Mouse (Mus musculus): ENCODE data around the gene Mfn1. TPM values are rescaled to one million over a fixed set of nuclear protein-coding genes. Genes with fewer than 3 reads are reported as not detected.

Gene Mfn1
- polyA plus RNA-seq, 1 experiment from 2014 or later = 22.1 TPM

DNA sequence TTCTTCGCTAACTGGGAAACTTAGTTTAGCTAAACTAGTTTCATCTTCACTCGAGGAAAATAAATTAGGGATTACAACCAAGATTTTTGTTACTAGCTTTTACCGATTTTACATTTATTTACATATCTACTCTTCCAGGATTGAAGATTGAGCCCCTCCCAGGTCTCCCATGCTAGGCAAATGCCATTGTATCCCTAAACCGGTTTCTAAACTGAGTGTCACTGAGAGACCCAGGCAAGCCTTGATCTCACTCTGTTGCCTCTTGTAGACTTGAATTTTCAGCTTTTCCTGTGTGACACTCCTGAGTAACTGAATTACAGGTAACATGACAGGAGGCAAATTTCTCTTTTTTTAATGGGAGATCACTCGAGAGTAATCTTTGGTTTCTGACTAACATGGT lies 776 bp downstream of the Mfn1 start:
- peak overlapping the region; percentile 94 for H3K4me3 ChIP-seq
- peaks cover 11% of the 10 kb centered on the region; the same call in 1 of the 2 replicates for H3K9me3 ChIP-seq (replicated peaks)
- peaks cover 10% of the 10 kb centered on the region for H3K4me1 ChIP-seq
- 16% methylated on average over 5 of the region's 5 CpGs for WGBS
- peak overlapping the region; percentile 86; the same call in 1 of the 2 replicates for H3K27ac ChIP-seq (replicated peaks)
- DNase-seq (ENCODE audit: low spot score) = no peak
- H3K27me3 ChIP-seq (ENCODE audit: low read depth, poor library complexity, severe bottlenecking) = no peaks in the 10 kb centered on the region
- H3K36me3 ChIP-seq = peaks cover 32% of the 10 kb centered on the region

DNA sequence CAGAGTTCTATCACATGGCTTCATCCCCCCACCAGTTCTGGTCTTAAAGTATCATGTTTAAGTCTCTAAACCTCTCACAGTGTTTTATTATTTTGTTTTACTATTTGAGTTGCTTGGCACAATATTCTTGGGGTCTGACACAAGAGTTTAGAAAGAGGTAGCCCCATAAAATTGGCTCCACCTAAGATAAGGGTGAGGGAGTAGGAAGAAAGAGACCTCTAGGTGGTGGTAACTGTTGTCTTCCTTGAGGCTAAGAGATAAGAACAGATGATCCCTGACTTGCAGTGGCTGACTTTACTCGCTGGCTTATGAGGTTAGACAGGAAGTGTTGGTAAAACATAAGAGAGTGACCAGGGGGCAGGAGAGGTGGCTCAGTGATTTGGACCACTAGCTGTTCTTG lies 6.4 kb downstream of the Mfn1 start:
- Histone ChIP-seq H3K27ac (replicated peaks) (no peak overlapping the region), H3K9me3 (replicated peaks) (no peaks in the 10 kb centered on the region), H3K36me3 (peaks cover 58% of the 10 kb centered on the region), H3K4me1 (no peaks in the 10 kb centered on the region), H3K27me3 (ENCODE audit: low read depth, poor library complexity, severe bottlenecking) (no peaks in the 10 kb centered on the region), H3K4me3 (no peak overlapping the region)
- 84% methylated on average over 1 of the region's 1 CpGs for WGBS
- no peak for DNase-seq (ENCODE audit: low spot score)

DNA sequence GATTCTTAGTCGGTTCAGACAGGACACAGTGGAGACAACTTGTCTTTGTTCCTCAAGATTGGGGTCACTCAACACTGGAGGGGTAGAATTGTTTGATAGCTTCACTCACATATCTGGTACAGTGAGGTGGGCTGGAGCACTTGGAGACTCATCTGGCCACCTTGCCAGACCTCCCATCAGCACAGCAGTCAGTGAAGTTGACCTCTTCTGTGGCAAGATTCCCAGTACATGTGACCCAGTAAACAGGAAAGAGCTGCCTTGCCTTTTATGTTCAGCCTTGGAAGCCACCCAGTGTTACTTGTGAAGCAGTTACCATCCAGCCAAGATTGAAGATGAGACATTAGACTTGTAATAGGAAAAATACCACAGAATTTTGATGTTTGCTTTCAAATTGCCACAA lies 8.3 kb downstream of the Mfn1 start:
- Histone ChIP-seq H3K4me1 (no peaks in the 10 kb centered on the region), H3K27me3 (ENCODE audit: low read depth, poor library complexity, severe bottlenecking) (no peaks in the 10 kb centered on the region), H3K9me3 (replicated peaks) (no peaks in the 10 kb centered on the region), H3K4me3 (no peak overlapping the region), H3K27ac (replicated peaks) (no peak overlapping the region), H3K36me3 (peaks cover 52% of the 10 kb centered on the region)
- WGBS = 84% methylated on average over 1 of the region's 1 CpGs
- no peak for DNase-seq (ENCODE audit: low spot score)

DNA sequence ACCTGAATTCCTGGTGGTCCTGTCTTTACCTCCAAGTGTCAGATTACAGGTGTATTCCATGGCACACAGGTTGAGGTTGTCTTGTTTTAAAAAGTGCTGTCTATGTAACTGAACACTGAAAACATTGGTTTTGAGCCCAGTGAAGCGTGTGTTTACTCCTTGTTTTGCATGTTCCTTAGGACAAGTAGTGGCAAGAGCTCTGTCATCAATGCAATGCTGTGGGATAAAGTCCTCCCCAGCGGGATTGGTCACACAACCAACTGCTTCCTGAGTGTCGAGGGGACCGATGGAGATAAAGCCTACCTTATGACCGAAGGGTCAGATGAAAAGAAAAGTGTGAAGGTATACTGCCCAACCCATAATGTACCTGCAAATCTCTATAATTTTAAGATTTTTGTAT lies 8.8 kb downstream of the Mfn1 start:
- WGBS = 93% methylated on average over 5 of the region's 5 CpGs

DNA sequence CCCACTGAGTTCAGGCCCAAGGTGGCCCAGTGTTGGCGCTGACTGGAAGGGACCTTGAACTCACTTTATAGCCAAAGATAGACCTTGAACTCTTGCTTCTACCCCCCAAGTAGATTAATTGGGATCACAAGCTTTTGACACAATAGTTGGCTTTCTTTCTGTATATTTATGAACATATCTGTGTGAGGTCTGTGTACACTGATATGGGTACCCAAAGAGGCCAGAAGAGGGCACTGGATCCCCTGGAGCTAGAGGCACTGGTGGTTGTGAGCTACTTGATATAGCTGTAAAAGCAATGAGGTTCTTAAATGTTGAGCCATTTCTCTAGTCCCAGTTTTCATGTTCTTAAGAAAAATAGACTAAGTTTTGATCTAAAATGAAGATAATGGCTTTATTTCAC lies 23.8 kb downstream of the Mfn1 start:
- Histone ChIP-seq H3K27me3 (ENCODE audit: low read depth, poor library complexity, severe bottlenecking) (no peaks in the 10 kb centered on the region), H3K4me1 (no peaks in the 10 kb centered on the region), H3K4me3 (no peak overlapping the region), H3K27ac (replicated peaks) (no peak overlapping the region), H3K36me3 (peaks cover 34% of the 10 kb centered on the region), H3K9me3 (replicated peaks) (no peaks in the 10 kb centered on the region)
- no peak for DNase-seq (ENCODE audit: low spot score)
- WGBS = 89% methylated on average over 1 of the region's 1 CpGs

More for the DNA sequence above, 8.8 kb downstream of the Mfn1 start:
- H3K9me3 ChIP-seq (replicated peaks) = no peaks in the 10 kb centered on the region
- H3K27ac ChIP-seq (replicated peaks) = no peak overlapping the region
- H3K36me3 ChIP-seq = peaks cover 57% of the 10 kb centered on the region
- no peak overlapping the region for H3K4me3 ChIP-seq
- no peaks in the 10 kb centered on the region for H3K27me3 ChIP-seq (ENCODE audit: low read depth, poor library complexity, severe bottlenecking)
- no peak for DNase-seq (ENCODE audit: low spot score)
- no peaks in the 10 kb centered on the region for H3K4me1 ChIP-seq

DNA sequence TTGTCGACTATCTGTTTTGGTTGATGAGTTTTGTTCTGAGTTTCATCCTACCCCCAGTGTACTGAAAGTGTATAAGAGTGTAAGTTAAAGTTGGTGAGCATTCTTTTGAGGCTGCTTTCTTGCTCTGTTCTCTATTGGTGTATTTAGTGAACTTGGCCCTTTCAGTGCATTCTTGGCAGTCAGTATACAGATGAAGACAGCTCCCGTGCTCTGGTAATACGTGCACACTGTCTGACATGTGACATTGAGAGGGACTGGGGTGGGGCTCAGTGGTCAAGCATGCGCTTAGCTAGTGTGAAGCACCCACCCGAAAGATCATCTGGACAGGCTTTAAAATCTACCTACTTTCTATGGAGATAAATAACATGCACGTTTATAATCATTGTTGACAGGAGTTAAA lies 34.1 kb downstream of the Mfn1 start:
- Histone ChIP-seq H3K36me3 (peaks cover 62% of the 10 kb centered on the region), H3K27me3 (ENCODE audit: low read depth, poor library complexity, severe bottlenecking) (no peaks in the 10 kb centered on the region), H3K9me3 (replicated peaks) (peaks cover 6% of the 10 kb centered on the region), H3K4me3 (no peak overlapping the region), H3K27ac (replicated peaks) (no peak overlapping the region), H3K4me1 (no peaks in the 10 kb centered on the region)
- WGBS = 94% methylated on average over 6 of the region's 6 CpGs
- DNase-seq (ENCODE audit: low spot score) = no peak

DNA sequence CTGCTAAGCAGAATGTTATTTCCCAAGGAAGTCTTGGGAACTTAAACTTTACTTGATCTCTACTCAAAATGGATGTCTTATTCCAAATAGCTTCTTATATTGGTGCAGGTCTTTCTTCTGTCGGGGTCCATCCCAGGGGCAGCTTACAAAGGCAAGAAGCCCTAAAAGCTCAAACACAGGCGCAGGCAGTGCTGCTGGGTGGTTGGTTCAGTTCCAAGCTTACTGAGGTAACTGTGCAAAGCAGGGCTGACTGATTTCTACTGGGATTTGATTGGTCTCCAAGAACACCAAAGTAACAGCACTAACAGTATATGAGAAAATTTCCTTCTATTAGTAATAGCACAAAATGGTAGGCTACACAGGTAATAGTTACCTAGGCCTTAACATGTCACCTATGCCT lies 43.8 kb downstream of the Mfn1 start:
- Histone ChIP-seq H3K9me3 (replicated peaks) (peaks cover 6% of the 10 kb centered on the region), H3K27me3 (ENCODE audit: low read depth, poor library complexity, severe bottlenecking) (no peaks in the 10 kb centered on the region), H3K4me3 (no peak overlapping the region), H3K36me3 (peaks cover 66% of the 10 kb centered on the region), H3K27ac (replicated peaks) (no peak overlapping the region), H3K4me1 (no peaks in the 10 kb centered on the region; the same call in 1 of the 2 replicates)
- 96% methylated on average over 2 of the region's 2 CpGs for WGBS
- no peak for DNase-seq (ENCODE audit: low spot score)

DNA sequence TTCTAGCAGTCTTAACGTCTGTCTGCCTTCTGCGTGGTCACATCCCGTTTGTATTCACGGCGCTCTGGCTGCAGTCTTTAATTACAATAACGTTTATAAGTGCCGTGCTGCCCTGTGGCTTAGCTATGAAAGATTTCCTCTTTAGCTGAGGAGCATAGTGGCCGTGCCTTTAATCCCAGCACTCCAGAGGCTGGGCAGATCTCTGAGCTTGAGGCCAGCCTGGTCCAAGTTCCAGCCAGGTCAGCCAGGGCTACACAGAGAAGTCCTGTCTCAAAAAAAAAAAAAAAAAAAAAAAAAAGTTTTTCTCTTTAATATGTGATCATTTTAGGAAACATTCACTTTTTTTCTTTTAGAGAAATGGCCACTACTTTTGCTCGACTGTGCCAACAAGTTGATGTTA lies 44.6 kb downstream of the Mfn1 start:
- H3K36me3 ChIP-seq = peaks cover 61% of the 10 kb centered on the region
- H3K27ac ChIP-seq (replicated peaks) = no peak overlapping the region
- H3K4me1 ChIP-seq = no peaks in the 10 kb centered on the region; the same call in 1 of the 2 replicates
- 58% methylated on average over 9 of the region's 9 CpGs for WGBS
- H3K4me3 ChIP-seq = no peak overlapping the region
- no peak for DNase-seq (ENCODE audit: low spot score)
- no peaks in the 10 kb centered on the region for H3K27me3 ChIP-seq (ENCODE audit: low read depth, poor library complexity, severe bottlenecking)
- H3K9me3 ChIP-seq (replicated peaks) = no peaks in the 10 kb centered on the region

DNA sequence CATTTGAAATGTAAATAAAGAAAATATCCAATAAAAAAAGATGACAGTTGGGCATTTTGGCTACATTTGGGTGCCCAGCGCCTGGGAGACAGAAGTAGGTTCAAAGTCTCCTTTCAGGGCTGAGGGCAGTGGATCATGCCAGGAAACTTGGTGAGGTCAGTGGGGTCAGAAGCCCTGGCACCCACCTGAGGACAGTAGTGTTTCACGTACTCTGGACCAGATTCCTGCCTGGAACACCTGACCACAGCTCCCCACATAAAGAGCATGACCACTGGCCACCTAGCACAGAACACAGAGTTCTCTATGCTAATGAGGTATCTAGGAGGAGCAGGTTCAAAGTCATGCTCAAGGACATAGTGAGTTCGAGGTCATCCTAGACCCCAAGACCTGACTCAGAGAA lies 45.9 kb downstream of the Mfn1 start:
- DNase-seq (ENCODE audit: low spot score) = no peak
- Histone ChIP-seq H3K9me3 (replicated peaks) (no peaks in the 10 kb centered on the region), H3K36me3 (peaks cover 53% of the 10 kb centered on the region), H3K27me3 (ENCODE audit: low read depth, poor library complexity, severe bottlenecking) (no peaks in the 10 kb centered on the region), H3K4me1 (no peaks in the 10 kb centered on the region; the same call in 1 of the 2 replicates), H3K27ac (replicated peaks) (no peak overlapping the region), H3K4me3 (no peak overlapping the region)
- WGBS = 85% methylated on average over 3 of the region's 3 CpGs

DNA sequence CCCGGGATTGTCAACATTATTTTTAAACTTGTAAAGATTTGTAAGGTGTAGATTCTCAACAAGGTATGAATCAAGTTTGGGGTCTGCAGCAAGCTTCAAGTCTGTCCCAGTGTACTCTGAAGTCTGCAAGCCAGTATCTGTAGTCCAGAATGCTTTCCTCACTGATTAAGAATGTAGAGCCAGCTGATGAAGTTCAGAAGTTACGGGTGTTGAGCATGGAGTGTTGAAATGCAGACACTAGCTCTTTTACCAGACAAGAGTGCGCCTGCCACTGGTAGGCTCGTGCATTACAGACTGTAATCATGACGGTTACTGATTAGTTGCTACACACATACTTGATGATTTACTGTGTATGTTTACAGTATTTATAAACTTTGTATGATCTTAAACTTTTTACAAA lies 49.5 kb downstream of the Mfn1 start:
- no peaks in the 10 kb centered on the region for H3K27me3 ChIP-seq (ENCODE audit: low read depth, poor library complexity, severe bottlenecking)
- H3K4me1 ChIP-seq = no peaks in the 10 kb centered on the region; the same call in 1 of the 2 replicates
- 93% methylated on average over 5 of the region's 5 CpGs for whole genome bisulfite sequencing
- peaks cover 65% of the 10 kb centered on the region for H3K36me3 ChIP-seq
- H3K27ac ChIP-seq (replicated peaks) = no peak overlapping the region
- H3K4me3 ChIP-seq = no peak overlapping the region
- no peak for DNase-seq (ENCODE audit: low spot score)
- no peaks in the 10 kb centered on the region for H3K9me3 ChIP-seq (replicated peaks)

DNA sequence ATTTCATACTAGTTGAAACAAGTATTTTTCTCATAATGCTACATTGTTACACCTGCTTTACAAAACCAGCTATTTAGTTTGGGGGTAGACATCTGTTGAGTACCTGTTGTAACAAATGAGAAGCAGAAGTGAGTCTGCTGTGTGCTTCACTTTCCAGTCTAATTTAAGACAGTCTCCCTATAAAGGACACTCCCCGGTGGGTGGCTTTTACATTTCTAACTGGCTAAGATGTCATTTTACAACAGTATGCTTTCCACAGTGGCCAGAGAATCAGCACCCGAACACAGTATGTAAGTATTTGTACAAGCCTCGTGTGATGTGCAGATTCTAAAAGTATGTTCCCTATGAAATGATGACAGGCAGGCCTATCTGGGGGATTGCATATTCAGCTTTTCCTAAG lies 51.5 kb downstream of the Mfn1 start:
- Histone ChIP-seq H3K36me3 (peaks cover 56% of the 10 kb centered on the region), H3K27ac (replicated peaks) (no peak overlapping the region)
- 88% methylated on average over 3 of the region's 3 CpGs for WGBS

DNA sequence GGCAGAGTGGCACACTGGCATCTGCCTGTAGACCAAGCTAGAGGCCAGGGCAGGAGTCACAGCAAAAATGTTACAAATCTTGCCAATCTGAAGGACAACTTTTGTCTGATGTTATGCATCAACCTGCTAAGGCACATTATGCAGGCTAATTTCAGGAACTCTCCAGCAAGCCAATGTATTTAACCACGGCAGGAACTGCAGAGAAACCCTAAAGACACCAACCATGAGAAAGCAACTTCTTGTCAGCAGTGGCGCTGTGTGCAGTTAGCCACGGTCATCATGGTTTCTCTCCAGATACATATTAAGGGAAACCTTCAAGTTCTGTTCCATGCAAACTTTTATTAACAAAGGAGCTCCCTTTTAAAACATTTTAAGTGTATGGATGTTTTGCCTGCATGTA lies 52.6 kb downstream of the Mfn1 start:
- peaks cover 50% of the 10 kb centered on the region for H3K36me3 ChIP-seq
- H3K9me3 ChIP-seq (replicated peaks) = no peaks in the 10 kb centered on the region
- 86% methylated on average over 3 of the region's 3 CpGs for WGBS
- H3K27ac ChIP-seq (replicated peaks) = no peak overlapping the region
- no peaks in the 10 kb centered on the region for H3K27me3 ChIP-seq (ENCODE audit: low read depth, poor library complexity, severe bottlenecking)
- no peak for DNase-seq (ENCODE audit: low spot score)
- H3K4me3 ChIP-seq = no peak overlapping the region
- no peaks in the 10 kb centered on the region for H3K4me1 ChIP-seq

More for the DNA sequence above, 51.5 kb downstream of the Mfn1 start:
- DNase-seq (ENCODE audit: low spot score) = no peak
- H3K4me3 ChIP-seq = no peak overlapping the region
- no peaks in the 10 kb centered on the region for H3K27me3 ChIP-seq (ENCODE audit: low read depth, poor library complexity, severe bottlenecking)
- H3K4me1 ChIP-seq = no peaks in the 10 kb centered on the region
- H3K9me3 ChIP-seq (replicated peaks) = no peaks in the 10 kb centered on the region

DNA sequence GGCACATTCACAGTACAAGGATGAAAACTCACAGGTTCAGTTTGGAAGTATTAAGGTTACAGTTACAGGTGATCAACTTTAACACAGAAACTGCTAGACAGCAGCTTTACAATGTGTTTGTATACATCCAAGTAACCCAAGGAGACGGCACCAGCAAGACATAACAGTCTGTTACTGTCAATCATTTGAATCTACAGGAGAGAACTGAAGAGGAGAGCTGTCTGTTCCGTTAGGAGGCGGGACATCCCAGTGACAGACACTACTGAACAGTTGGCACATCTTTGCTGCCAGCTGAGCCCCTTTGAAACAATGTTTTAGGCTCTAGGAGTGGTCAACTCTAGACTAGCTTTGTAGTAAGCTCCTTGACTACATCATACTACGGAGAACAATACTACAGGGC lies 54.2 kb downstream of the Mfn1 start:
- Histone ChIP-seq H3K4me3 (no peak overlapping the region), H3K9me3 (replicated peaks) (no peaks in the 10 kb centered on the region), H3K4me1 (no peaks in the 10 kb centered on the region), H3K27ac (replicated peaks) (no peak overlapping the region), H3K36me3 (peaks cover 52% of the 10 kb centered on the region), H3K27me3 (ENCODE audit: low read depth, poor library complexity, severe bottlenecking) (no peaks in the 10 kb centered on the region)
- no peak for DNase-seq (ENCODE audit: low spot score)
- WGBS = 94% methylated on average over 4 of the region's 4 CpGs

DNA sequence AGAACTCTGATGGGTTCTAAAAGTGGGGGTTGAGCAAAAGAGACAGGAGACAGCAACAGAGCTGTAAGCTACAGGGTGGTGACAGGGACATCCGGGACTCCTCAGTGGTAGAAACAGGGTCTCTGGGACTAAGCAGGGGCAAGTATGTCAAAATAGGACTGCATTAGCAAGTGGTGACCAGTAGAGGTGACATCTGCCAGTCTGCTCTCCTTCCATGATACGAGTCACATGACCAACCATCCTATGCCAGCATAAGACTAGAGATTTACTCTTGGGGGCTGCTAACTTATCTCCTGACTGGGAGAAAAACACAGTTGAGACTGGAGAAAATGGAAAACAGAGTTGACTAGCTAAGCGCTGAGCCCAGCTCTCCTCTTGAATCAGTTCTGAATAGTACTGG lies 57.0 kb downstream of the Mfn1 start:
- Histone ChIP-seq H3K4me1 (no peaks in the 10 kb centered on the region), H3K4me3 (no peak overlapping the region), H3K9me3 (replicated peaks) (no peaks in the 10 kb centered on the region), H3K27me3 (ENCODE audit: low read depth, poor library complexity, severe bottlenecking) (no peaks in the 10 kb centered on the region), H3K36me3 (peaks cover 56% of the 10 kb centered on the region), H3K27ac (replicated peaks) (no peak overlapping the region)
- no peak for DNase-seq (ENCODE audit: low spot score)
- WGBS = 95% methylated on average over 3 of the region's 3 CpGs

Measured in midbrain, embryonic 10.5 days (tissue).